ENCODE assay signal across 22 mouse cellular contexts in the genomic region with DNA sequence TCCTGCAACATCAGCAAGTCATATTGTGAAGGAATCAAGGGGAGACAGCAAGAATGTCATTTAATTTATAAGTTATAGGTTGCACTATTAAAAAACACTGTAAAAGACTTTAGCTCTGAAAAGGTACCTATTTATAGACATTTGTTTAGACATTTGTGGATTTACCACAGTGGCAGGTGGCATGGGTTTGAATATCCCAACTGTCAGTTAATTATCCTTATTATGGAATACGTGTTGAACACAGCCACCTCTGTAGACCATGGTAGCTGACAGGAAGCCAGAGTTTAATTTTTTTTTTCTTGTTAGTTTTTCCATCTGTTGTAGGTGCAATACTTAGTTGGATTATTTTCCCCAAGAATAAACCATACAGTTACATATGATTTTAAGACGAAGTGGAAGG.
DNase-seq lines count a peak whose midpoint lies in the region; ATAC-seq and TF ChIP-seq lines count a peak whose summit lies in the region.
"Had no signal": no experiment of that assay in that cellular context is flagged by ENCODE, and none has a peak within 500 bp of the region (broad histone marks: within the 10 kb centered on the region; RNA-seq: fewer than 3 reads in every experiment).

No protein-coding gene starts in this region.

- no peaks in the 10 kb centered on the region for H3K27me3 ChIP-seq in forebrain, embryonic 13.5 days
- H3K27me3 ChIP-seq in forebrain, embryonic 12.5 days: no peaks in the 10 kb centered on the region
- no peaks in the 10 kb centered on the region for H3K27me3 ChIP-seq in forebrain, embryonic 15.5 days
- H3K27me3 ChIP-seq in forebrain, embryonic 11.5 days (ENCODE audit: control insufficient read depth, insufficient read depth, low read length): no peaks in the 10 kb centered on the region
- no peaks in the 10 kb centered on the region for H3K27me3 ChIP-seq in forebrain, embryonic 16.5 days (replicated peaks; ENCODE audit: control insufficient read depth, insufficient read depth, low read length)
- H3K27me3 ChIP-seq: CH12.LX; embryonic facial prominence, embryonic 12.5 days; Patski had no signal

- no peak overlapping the region for H3K27ac ChIP-seq in forebrain, embryonic 13.5 days
- H3K27ac ChIP-seq in forebrain, embryonic 12.5 days: no peak overlapping the region
- H3K27ac ChIP-seq in forebrain, embryonic 15.5 days (replicated peaks): no peak overlapping the region
- no peak overlapping the region for H3K27ac ChIP-seq in forebrain, embryonic 11.5 days (ENCODE audit: low read depth, low read length)
- H3K27ac ChIP-seq in forebrain, embryonic 16.5 days (ENCODE audit: low read length): no peak overlapping the region
- H3K27ac ChIP-seq in left cerebral cortex, adult 2 months: no peak overlapping the region
- H3K27ac ChIP-seq: embryonic facial prominence, embryonic 10.5 days; embryonic facial prominence, embryonic 12.5 days had no signal

- ATAC-seq in forebrain, embryonic 13.5 days: 0 out of 2 replicates have a peak, but pooled peaks have one; percentile 24
- ATAC-seq in forebrain, embryonic 12.5 days (ENCODE audit: low FRiP score): no peak
- peak; percentile 55; the same call in 1 of the 2 replicates for ATAC-seq in forebrain, embryonic 15.5 days (replicated peaks)
- ATAC-seq in forebrain, embryonic 11.5 days (replicated peaks; ENCODE audit: low FRiP score): no peak
- ATAC-seq in forebrain, embryonic 16.5 days: peak; percentile 59; the same call in 1 of the 2 replicates
- ATAC-seq: activated CD4-positive, CD25-positive, alpha-beta regulatory T cell, adult 4 months; CD4-positive, CD25-positive, alpha-beta regulatory T cell, adult 4 months; Patski had no signal

- H3K4me1 ChIP-seq in forebrain, embryonic 13.5 days: no peaks in the 10 kb centered on the region
- no peaks in the 10 kb centered on the region for H3K4me1 ChIP-seq in forebrain, embryonic 12.5 days
- H3K4me1 ChIP-seq in forebrain, embryonic 15.5 days: no peaks in the 10 kb centered on the region
- no peaks in the 10 kb centered on the region for H3K4me1 ChIP-seq in forebrain, embryonic 11.5 days (replicated peaks; ENCODE audit: control insufficient read depth, insufficient read depth, low read length)
- no peaks in the 10 kb centered on the region for H3K4me1 ChIP-seq in forebrain, embryonic 16.5 days (replicated peaks; ENCODE audit: control insufficient read depth, insufficient read depth, low read length)

- no peak overlapping the region for H3K9ac ChIP-seq in forebrain, embryonic 13.5 days
- no peak overlapping the region for H3K9ac ChIP-seq in forebrain, embryonic 12.5 days
- H3K9ac ChIP-seq in forebrain, embryonic 15.5 days (replicated peaks): no peak overlapping the region
- H3K9ac ChIP-seq in forebrain, embryonic 11.5 days (ENCODE audit: low read length): no peak overlapping the region
- no peak overlapping the region for H3K9ac ChIP-seq in forebrain, embryonic 16.5 days (replicated peaks; ENCODE audit: low read depth, low read length)
- H3K9ac ChIP-seq: embryonic facial prominence, embryonic 12.5 days had no signal

- no peak for DNase-seq in forebrain, embryonic 11.5 days (ENCODE audit: low spot score)
- DNase-seq in left cerebral cortex, adult 2 months (ENCODE audit: extremely low spot score in 1 of 2, low spot score in 2 of 2): no peak
- DNase-seq: adrenal gland, adult 8-10 months; adrenal gland, postnatal 14 days; adrenal gland, postnatal 36 days; B cell, adult 2 months; cerebellum, adult 11-12 months; cerebellum, adult 2 months; cerebellum, adult 9-10 months; cerebellum, postnatal 10 days; cerebellum, postnatal 25 days had no signal

- intact Hi-C loops in left cerebral cortex, adult 2 months (cut with DNase I): no loop called here

- no peak for TF ChIP-seq CTCF in left cerebral cortex, adult 2 months (IDR thresholded peaks at IDR 0.05)

- no peak overlapping the region for H3K4me2 ChIP-seq in forebrain, embryonic 13.5 days
- H3K4me2 ChIP-seq in forebrain, embryonic 12.5 days: no peak overlapping the region
- H3K4me2 ChIP-seq in forebrain, embryonic 15.5 days (replicated peaks): no peak overlapping the region
- no peak overlapping the region for H3K4me2 ChIP-seq in forebrain, embryonic 11.5 days (ENCODE audit: low read depth, low read length, severe bottlenecking)
- H3K4me2 ChIP-seq in forebrain, embryonic 16.5 days (ENCODE audit: low read length): no peak overlapping the region
- H3K4me2 ChIP-seq: embryonic facial prominence, embryonic 12.5 days had no signal

- 79% methylated on average over 2 of the region's 2 CpGs for WGBS in forebrain, embryonic 13.5 days
- WGBS in forebrain, embryonic 12.5 days: 85% methylated on average over 2 of the region's 2 CpGs
- 47% methylated on average over 2 of the region's 2 CpGs for WGBS in forebrain, embryonic 15.5 days
- WGBS in forebrain, embryonic 11.5 days: 88% methylated on average over 2 of the region's 2 CpGs
- 58% methylated on average over 2 of the region's 2 CpGs for WGBS in forebrain, embryonic 16.5 days

- no peaks in the 10 kb centered on the region for H3K36me3 ChIP-seq in forebrain, embryonic 13.5 days (ENCODE audit: poor library complexity, severe bottlenecking)
- H3K36me3 ChIP-seq in forebrain, embryonic 12.5 days (replicated peaks): no peaks in the 10 kb centered on the region
- no peaks in the 10 kb centered on the region for H3K36me3 ChIP-seq in forebrain, embryonic 15.5 days
- no peaks in the 10 kb centered on the region for H3K36me3 ChIP-seq in forebrain, embryonic 11.5 days (ENCODE audit: control insufficient read depth, insufficient read depth, low read length)
- no peaks in the 10 kb centered on the region for H3K36me3 ChIP-seq in forebrain, embryonic 16.5 days (ENCODE audit: control insufficient read depth, insufficient read depth)
- H3K36me3 ChIP-seq: embryonic facial prominence, embryonic 10.5 days; embryonic facial prominence, embryonic 12.5 days; G1E had no signal

- no peak overlapping the region for H3K4me3 ChIP-seq in forebrain, embryonic 13.5 days
- H3K4me3 ChIP-seq in forebrain, embryonic 12.5 days (replicated peaks): no peak overlapping the region
- H3K4me3 ChIP-seq in forebrain, embryonic 15.5 days: no peak overlapping the region
- H3K4me3 ChIP-seq in forebrain, embryonic 11.5 days (ENCODE audit: low read depth, low read length): no peak overlapping the region
- H3K4me3 ChIP-seq in forebrain, embryonic 16.5 days (replicated peaks; ENCODE audit: low read length): no peak overlapping the region
- H3K4me3 ChIP-seq in left cerebral cortex, adult 2 months: no peak overlapping the region
- H3K4me3 ChIP-seq: embryonic facial prominence, embryonic 10.5 days; embryonic facial prominence, embryonic 12.5 days had no signal

- no peaks in the 10 kb centered on the region for H3K9me3 ChIP-seq in forebrain, embryonic 13.5 days (replicated peaks)
- no peaks in the 10 kb centered on the region for H3K9me3 ChIP-seq in forebrain, embryonic 12.5 days
- no peaks in the 10 kb centered on the region for H3K9me3 ChIP-seq in forebrain, embryonic 15.5 days
- H3K9me3 ChIP-seq in forebrain, embryonic 11.5 days (ENCODE audit: control insufficient read depth, low read length): no peaks in the 10 kb centered on the region
- no peaks in the 10 kb centered on the region for H3K9me3 ChIP-seq in forebrain, embryonic 16.5 days (ENCODE audit: control insufficient read depth, low read length)
- H3K9me3 ChIP-seq: embryonic facial prominence, embryonic 10.5 days; embryonic facial prominence, embryonic 12.5 days had no signal

Comparison
In these comparisons a context has a peak if more than half of its experiments do, and no peak if none do; other contexts are left out.
1. ATAC-seq: peak in forebrain, embryonic 13.5 days (single experiment), forebrain, embryonic 15.5 days (single experiment) and forebrain, embryonic 16.5 days (single experiment); none in forebrain, embryonic 12.5 days (single experiment) and forebrain, embryonic 11.5 days (single experiment).